In genomic region chr15:91378751-91379325, GRCm38 (mm10) we compare ENCODE assay signal across 23 mouse cellular contexts.
DNase-seq lines count a peak whose midpoint lies in the region; ATAC-seq and TF ChIP-seq lines count a peak whose summit lies in the region.
"Had no signal": no experiment of that assay in that cellular context is flagged by ENCODE, and none has a peak within 500 bp of the region (broad histone marks: within the 10 kb centered on the region; RNA-seq: fewer than 3 reads in every experiment).

No protein-coding gene starts in this region.

- no peaks in the 10 kb centered on the region for H3K9me3 ChIP-seq in kidney, embryonic 15.5 days (replicated peaks)
- no peaks in the 10 kb centered on the region for H3K9me3 ChIP-seq in lung, postnatal 0 days (ENCODE audit: low read length)
- no peaks in the 10 kb centered on the region for H3K9me3 ChIP-seq in forebrain, postnatal 0 days (ENCODE audit: low read length)
- H3K9me3 ChIP-seq: embryonic facial prominence, embryonic 12.5 days; heart, embryonic 15.5 days; liver, embryonic 12.5 days; midbrain, embryonic 12.5 days; neural tube, embryonic 13.5 days had no signal

- no peak for TF ChIP-seq CTCF in lung, postnatal 0 days (IDR thresholded peaks at IDR 0.05)
- TF ChIP-seq CTCF in forebrain, postnatal 0 days (IDR thresholded peaks at IDR 0.05; ENCODE audit: low read depth) = no peak

- 10% methylated on average over 8 of the region's 8 CpGs for WGBS in kidney, embryonic 15.5 days
- 10% methylated on average over 8 of the region's 8 CpGs for WGBS in lung, postnatal 0 days
- 54% methylated on average over 8 of the region's 8 CpGs for WGBS in forebrain, postnatal 0 days

- 0 out of 2 replicates have a peak overlapping the region, but pooled peaks have one; percentile 7 for H3K4me2 ChIP-seq in kidney, embryonic 15.5 days
- no peak overlapping the region for H3K4me2 ChIP-seq in lung, postnatal 0 days (replicated peaks; ENCODE audit: low read depth, low read length)
- H3K4me2 ChIP-seq in forebrain, postnatal 0 days (ENCODE audit: low read depth) = no peak overlapping the region
- H3K4me2 ChIP-seq: embryonic facial prominence, embryonic 12.5 days; heart, embryonic 15.5 days; liver, embryonic 12.5 days; midbrain, embryonic 12.5 days; neural tube, embryonic 13.5 days had no signal

- H3K9ac ChIP-seq in kidney, embryonic 15.5 days = no peak overlapping the region
- H3K9ac ChIP-seq in lung, postnatal 0 days (replicated peaks; ENCODE audit: low read depth) = no peak overlapping the region
- no peak overlapping the region for H3K9ac ChIP-seq in forebrain, postnatal 0 days
- H3K9ac ChIP-seq: embryonic facial prominence, embryonic 12.5 days; heart, embryonic 15.5 days; liver, embryonic 12.5 days; midbrain, embryonic 12.5 days; neural tube, embryonic 13.5 days had no signal

- H3K27me3 ChIP-seq in kidney, embryonic 15.5 days = no peaks in the 10 kb centered on the region
- no peaks in the 10 kb centered on the region for H3K27me3 ChIP-seq in lung, postnatal 0 days (replicated peaks; ENCODE audit: insufficient read depth, low read length)
- H3K27me3 ChIP-seq in forebrain, postnatal 0 days (ENCODE audit: insufficient read depth, low read length) = no peaks in the 10 kb centered on the region
- H3K27me3 ChIP-seq: embryonic facial prominence, embryonic 12.5 days; heart, embryonic 15.5 days; liver, embryonic 12.5 days; midbrain, embryonic 12.5 days; neural tube, embryonic 13.5 days had no signal

- no peak overlapping the region for H3K4me3 ChIP-seq in kidney, embryonic 15.5 days (replicated peaks)
- H3K4me3 ChIP-seq in lung, postnatal 0 days (ENCODE audit: low read depth, low read length) = no peak overlapping the region
- H3K4me3 ChIP-seq in forebrain, postnatal 0 days (ENCODE audit: low read depth, low read length) = no peak overlapping the region
- H3K4me3 ChIP-seq: embryonic facial prominence, embryonic 12.5 days; heart, embryonic 15.5 days; liver, embryonic 12.5 days; midbrain, embryonic 12.5 days; neural tube, embryonic 13.5 days had no signal

- no peak for DNase-seq in kidney, adult 11 months
- peak; percentile 76 for DNase-seq in lung, postnatal 0 days (ENCODE audit: low spot score)
- no peak for DNase-seq in lung, adult 18-20 months
- peak; percentile 18 for DNase-seq in adrenal gland, postnatal 14 days
- peak; percentile 24 for DNase-seq in embryo, embryonic 9.5 days (ENCODE audit: extremely low spot score)
- DNase-seq in forebrain, postnatal 0 days = no peak
- no peak for DNase-seq in T-cell, adult 2 months (ENCODE audit: low spot score)
- DNase-seq: cerebellum, adult 11-12 months; cerebellum, postnatal 25 days; gastrocnemius, postnatal 36 days; kidney, adult 18-20 months; kidney, postnatal 4 days; spleen, adult 18-20 months; thymus, adult 18-20 months; thymus, postnatal 4 days had no signal

- H3K4me1 ChIP-seq in kidney, embryonic 15.5 days = peaks cover 27% of the 10 kb centered on the region
- H3K4me1 ChIP-seq in lung, postnatal 0 days (ENCODE audit: insufficient read depth, low read depth, low read length) = no peaks in the 10 kb centered on the region
- H3K4me1 ChIP-seq in forebrain, postnatal 0 days (ENCODE audit: insufficient read depth) = no peaks in the 10 kb centered on the region
- H3K4me1 ChIP-seq: embryonic facial prominence, embryonic 12.5 days; heart, embryonic 15.5 days; liver, embryonic 12.5 days had no signal

- no peak for TF ChIP-seq EP300 in lung, postnatal 0 days (IDR thresholded peaks at IDR 0.05)

- no peaks in the 10 kb centered on the region for H3K36me3 ChIP-seq in kidney, embryonic 15.5 days
- H3K36me3 ChIP-seq in lung, postnatal 0 days (ENCODE audit: insufficient read depth, low read length) = no peaks in the 10 kb centered on the region
- H3K36me3 ChIP-seq in forebrain, postnatal 0 days (ENCODE audit: insufficient read depth) = no peaks in the 10 kb centered on the region
- H3K36me3 ChIP-seq: embryonic facial prominence, embryonic 12.5 days; heart, embryonic 15.5 days; liver, embryonic 12.5 days; midbrain, embryonic 12.5 days; neural tube, embryonic 13.5 days had no signal

- H3K27ac ChIP-seq in kidney, embryonic 15.5 days = 0 out of 2 replicates have a peak overlapping the region, but pooled peaks have one; percentile 18
- H3K27ac ChIP-seq in lung, postnatal 0 days (ENCODE audit: low read length) = no peak overlapping the region
- H3K27ac ChIP-seq in forebrain, postnatal 0 days (ENCODE audit: low read depth, low read length) = no peak overlapping the region
- H3K27ac ChIP-seq: embryonic facial prominence, embryonic 12.5 days; heart, embryonic 15.5 days; liver, embryonic 12.5 days; midbrain, embryonic 12.5 days; neural tube, embryonic 13.5 days had no signal

- ATAC-seq in kidney, embryonic 15.5 days (replicated peaks; ENCODE audit: low FRiP score) = peak; percentile 50
- peak; percentile 67 for ATAC-seq in lung, postnatal 0 days
- no peak for ATAC-seq in forebrain, postnatal 0 days
- ATAC-seq: activated CD4-positive, CD25-positive, alpha-beta regulatory T cell, adult 4 months; forebrain, embryonic 16.5 days; liver, embryonic 12.5 days had no signal

Comparison
In these comparisons a context has a peak if more than half of its experiments do, and no peak if none do; other contexts are left out.
1. DNase-seq: peak in lung, postnatal 0 days (single experiment), adrenal gland, postnatal 14 days (single experiment) and embryo, embryonic 9.5 days (single experiment); none in kidney, adult 11 months (single experiment), lung, adult 18-20 months (0 of 2), forebrain, postnatal 0 days (single experiment) and T-cell, adult 2 months (single experiment).